Mouse (Mus musculus) layer of hippocampus, postnatal 10 days (tissue): ENCODE measurements at regions not wholly inside any gene's neighbourhood (a gene's known extent, or its start where the extent isn't known, plus 50 kb on each side); places are given as distances from the start of the nearest gene placed in this dataset.
"Not testable (repeated sequence)": the region's sequence is repeated elsewhere in the genome, so short reads cannot be mapped to it uniquely, and the experiment has no call there.

Experiments used
- DNase-seq, 2 experiments: peaks; one replicate each; pipeline ENCODE4 v3.0.0; 2021; ENCODE audit warnings: low spot score in 2 of 2

GRCm38 (mm10) chr17:13432256-13432655, 77.9 kb downstream of the Tcp10c start:
- DNase-seq, result not testable (repeated sequence)

GRCm38 (mm10) chr17:13434146-13434545, 79.8 kb downstream of the Tcp10c start:
- DNase-seq, result not testable (repeated sequence)

- DNase-seq, result not testable (repeated sequence)
Measured at GRCm38 (mm10) chr17:13438790-13439189, 84.4 kb downstream of the Tcp10c start.

- DNase-seq, result not testable (repeated sequence)
Measured at GRCm38 (mm10) chr17:13440708-13441530, 86.5 kb downstream of the Tcp10c start.

- not testable (repeated sequence) for DNase-seq
Measured at GRCm38 (mm10) chr17:13442229-13442628, 87.9 kb downstream of the Tcp10c start.

GRCm38 (mm10) chr17:13456869-13457600, 102.7 kb downstream of the Tcp10c start:
- DNase-seq, result not testable (repeated sequence)

- not testable (repeated sequence) for DNase-seq
Measured at GRCm38 (mm10) chr17:13457942-13458341, 103.6 kb downstream of the Tcp10c start.

GRCm38 (mm10) chr17:13458814-13459213, 104.4 kb downstream of the Tcp10c start:
- not testable (repeated sequence) for DNase-seq

GRCm38 (mm10) chr17:13462663-13463062, 108.3 kb downstream of the Tcp10c start:
- not testable (repeated sequence) for DNase-seq

- not testable (repeated sequence) for DNase-seq
Measured at GRCm38 (mm10) chr17:13465822-13466221, 111.5 kb downstream of the Tcp10c start.

- not testable (repeated sequence) for DNase-seq
Measured at GRCm38 (mm10) chr17:13469867-13470380, 115.6 kb downstream of the Tcp10c start.

GRCm38 (mm10) chr17:13472460-13473062, 118.2 kb downstream of the Tcp10c start:
- DNase-seq, result peak; percentile 86

GRCm38 (mm10) chr17:13474310-13475094, 120.1 kb downstream of the Tcp10c start:
- DNase-seq, result no peak

GRCm38 (mm10) chr17:13478866-13479571, 124.6 kb downstream of the Tcp10c start:
- DNase-seq, result no peak

GRCm38 (mm10) chr17:13479572-13480063, 125.2 kb downstream of the Tcp10c start:
- DNase-seq, result no peak

GRCm38 (mm10) chr17:13481445-13482085, 127.2 kb downstream of the Tcp10c start:
- peak; percentile 38 to 51 for DNase-seq

GRCm38 (mm10) chr17:13482136-13482535, 127.8 kb downstream of the Tcp10c start:
- no peak for DNase-seq

- no peak for DNase-seq
Measured at GRCm38 (mm10) chr17:13487291-13488215, 133.2 kb downstream of the Tcp10c start.
